Mouse (Mus musculus) left cerebral cortex, postnatal 25 days (tissue): ENCODE results near the gene Ptpre. TPM values are rescaled to one million over a fixed set of nuclear protein-coding genes. Genes with fewer than 3 reads are reported as not detected.

ENCODE experiments used
- DNase-seq, 2 experiments: peaks; one replicate each; pipeline ENCODE4 v3.0.0; 2022; ENCODE audit warnings: low spot score in 2 of 2, mixed read lengths in 1 of 2
- intact Hi-C: fragments of 180-260 bp; cut with DNase I; formaldehyde crosslinking; loops from one replicate; pipeline ENCODE4 v1.15.1; 2025
- total RNA-seq, 2 experiments: library from RNA; stranded (reverse); gene quantifications; 2 replicates each; pipeline ENCODE4 v1.2.3; 2021

The Ptpre gene
- total RNA-seq, 2 experiments from 2014 or later = 24.9 to 27.3 TPM

DNA sequence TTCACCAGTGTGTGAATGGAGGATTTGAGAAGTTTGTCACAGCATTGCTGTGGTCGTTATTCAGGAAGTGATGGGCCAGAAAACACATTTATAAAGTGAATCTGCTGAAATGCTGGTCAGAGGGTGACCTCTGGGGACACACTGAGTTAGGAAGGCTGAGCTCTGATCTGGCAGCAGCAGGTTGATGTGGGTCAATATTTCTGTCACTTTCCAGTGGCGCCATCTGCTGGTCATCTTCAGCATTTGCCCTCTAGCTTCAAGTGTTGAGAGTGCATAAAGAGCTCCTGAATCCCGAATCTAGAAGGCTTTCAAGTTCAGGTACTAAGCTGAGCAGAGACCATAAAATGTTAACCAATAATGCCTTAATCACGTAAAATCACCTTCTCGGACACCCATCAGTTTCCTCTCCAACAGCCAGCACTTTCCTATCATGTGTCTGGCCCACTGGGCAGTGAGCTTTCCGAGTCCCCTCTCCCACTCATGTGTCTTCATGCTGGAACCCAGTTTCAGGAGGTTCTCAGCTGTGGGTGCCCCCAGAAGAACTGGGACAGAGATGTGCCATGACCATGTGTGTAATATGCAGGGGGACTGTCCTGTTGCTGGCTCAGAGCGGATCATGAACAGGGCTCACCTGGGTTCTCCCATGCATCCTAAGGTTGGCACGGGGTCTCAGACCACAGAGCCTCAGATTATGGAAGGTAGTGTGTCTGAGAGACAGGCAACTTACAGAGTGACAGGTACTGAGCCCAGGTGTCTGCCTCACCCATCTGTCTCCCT, 94.7 kb downstream of the Ptpre start:
- intact Hi-C loops = loop anchor here (1.0 to 2.0 kb wide), 2 partner anchors 95 to 143 kb away; partner anchors contain the start of gene Ptpre
- peak; percentile 68 to 78 for DNase-seq

DNA sequence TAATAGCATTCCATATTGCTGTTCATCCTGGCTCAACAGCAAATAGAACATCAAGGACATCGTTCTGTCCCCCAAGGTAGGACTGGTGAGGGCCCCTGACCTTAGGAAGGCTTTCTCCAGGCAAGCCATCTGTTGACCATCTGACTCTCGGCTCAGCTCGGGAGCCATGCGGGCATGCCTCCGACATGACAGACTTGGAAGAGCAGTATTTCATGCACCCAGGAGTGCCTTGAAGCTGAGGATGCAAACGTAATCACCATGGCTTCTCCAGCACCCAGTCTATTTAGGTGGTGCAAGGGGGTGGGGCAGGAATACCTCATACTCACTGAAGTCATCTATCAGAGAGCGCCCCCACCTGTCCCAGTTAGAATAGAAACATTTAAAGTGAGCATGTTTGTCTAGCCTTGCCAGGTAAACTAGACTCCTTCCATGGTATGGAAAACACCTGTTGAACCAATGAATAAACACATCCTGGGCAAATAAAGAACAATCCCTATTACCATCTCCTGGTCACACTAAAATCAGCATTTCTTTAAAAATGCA, 95.5 kb downstream of the Ptpre start:
- DNase-seq = no peak

GRCm38 (mm10) chr7:135634851-135635624, 97.8 kb downstream of the Ptpre start:
- DNase-seq = no peak
- intact Hi-C loops = no loop called here

More for the DNA sequence above, 95.5 kb downstream of the Ptpre start:
- intact Hi-C loops = no loop called here

DNA sequence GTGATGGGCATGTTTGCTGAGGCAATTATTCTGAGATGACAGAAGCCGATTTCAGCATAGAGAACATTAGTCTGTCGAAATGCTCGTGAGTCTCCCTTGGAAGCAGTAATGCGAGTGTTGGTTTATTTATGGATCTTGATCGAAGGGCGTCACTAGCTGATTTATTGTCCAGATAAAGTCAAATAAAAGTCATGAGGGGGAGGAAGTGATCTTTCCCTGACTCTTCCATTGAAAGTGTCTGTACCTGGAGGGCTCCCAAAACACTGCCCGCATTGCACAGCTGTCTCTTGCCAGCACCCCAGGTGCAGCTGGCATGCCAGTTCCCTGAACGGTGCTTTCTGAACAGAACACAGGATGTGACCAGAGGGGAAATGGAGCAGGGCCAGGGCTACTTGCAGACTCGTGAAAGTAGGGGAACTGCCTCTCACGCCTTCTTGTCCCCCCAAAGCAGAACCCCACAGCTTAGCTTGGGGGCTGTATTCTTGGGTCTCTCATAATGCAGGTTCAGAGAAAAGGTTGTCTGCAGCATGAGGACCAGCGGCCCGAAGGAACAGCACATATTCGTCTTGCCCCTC, 100.2 kb downstream of the Ptpre start:
- intact Hi-C loops = no loop called here
- no peak for DNase-seq

- DNase-seq = no peak
- intact Hi-C loops = no loop called here
These were observed 102.1 kb downstream of the Ptpre start for GRCm38 (mm10) chr7:135639361-135639760.

GRCm38 (mm10) chr7:135641698-135642507, 104.6 kb downstream of the Ptpre start:
- intact Hi-C loops = no loop called here
- peak; percentile 80 to 88 for DNase-seq

- intact Hi-C loops = no loop called here
- DNase-seq = no peak
These were observed 107.2 kb downstream of the Ptpre start for GRCm38 (mm10) chr7:135644452-135644851.

GRCm38 (mm10) chr7:135646976-135647375, 109.7 kb downstream of the Ptpre start:
- intact Hi-C loops = no loop called here
- DNase-seq = no peak

- intact Hi-C loops = no loop called here
- no peak for DNase-seq
These were observed 111.5 kb downstream of the Ptpre start for GRCm38 (mm10) chr7:135648821-135649220.

GRCm38 (mm10) chr7:135649306-135649705, 112.0 kb downstream of the Ptpre start:
- intact Hi-C loops = no loop called here
- no peak for DNase-seq

GRCm38 (mm10) chr7:135650061-135650460, 112.8 kb downstream of the Ptpre start:
- DNase-seq = peak in 1 of 2 experiments; percentile 36
- intact Hi-C loops = no loop called here

DNA sequence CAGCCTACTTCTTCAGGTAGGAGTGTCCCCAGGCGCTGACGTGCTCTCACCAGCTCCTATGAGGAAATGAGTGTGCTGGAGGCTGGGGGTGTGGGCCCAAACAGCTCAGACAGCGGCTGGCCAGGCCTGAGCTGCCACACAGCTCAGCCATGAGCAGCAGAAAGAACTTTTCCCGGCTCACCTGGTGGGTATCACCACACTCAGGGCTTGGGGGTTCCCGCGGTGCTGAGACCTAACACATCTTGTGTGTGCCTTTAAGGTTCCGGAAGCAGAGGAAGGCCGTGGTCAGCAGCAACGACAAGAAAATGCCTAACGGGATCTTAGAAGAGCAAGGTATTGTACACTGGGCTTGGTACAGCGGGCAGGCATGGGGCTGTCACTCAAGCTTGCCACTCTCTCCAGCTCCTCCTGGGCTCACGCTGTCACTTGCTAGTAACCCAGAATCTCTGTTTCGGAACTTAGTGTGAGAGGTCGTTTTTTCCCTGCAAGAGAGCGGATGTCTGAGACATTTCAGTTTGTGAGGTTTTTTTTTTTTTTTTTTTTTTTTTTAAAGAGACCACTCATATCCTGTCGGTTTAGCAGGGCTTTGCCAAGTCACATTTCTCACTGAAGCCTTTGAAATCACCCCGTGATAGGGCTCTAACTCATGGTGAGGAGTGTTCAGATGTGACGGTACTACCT, 114.7 kb downstream of the Ptpre start:
- no peak for DNase-seq
- intact Hi-C loops = no loop called here

GRCm38 (mm10) chr7:135652781-135653180, 115.5 kb downstream of the Ptpre start:
- intact Hi-C loops = no loop called here

DNA sequence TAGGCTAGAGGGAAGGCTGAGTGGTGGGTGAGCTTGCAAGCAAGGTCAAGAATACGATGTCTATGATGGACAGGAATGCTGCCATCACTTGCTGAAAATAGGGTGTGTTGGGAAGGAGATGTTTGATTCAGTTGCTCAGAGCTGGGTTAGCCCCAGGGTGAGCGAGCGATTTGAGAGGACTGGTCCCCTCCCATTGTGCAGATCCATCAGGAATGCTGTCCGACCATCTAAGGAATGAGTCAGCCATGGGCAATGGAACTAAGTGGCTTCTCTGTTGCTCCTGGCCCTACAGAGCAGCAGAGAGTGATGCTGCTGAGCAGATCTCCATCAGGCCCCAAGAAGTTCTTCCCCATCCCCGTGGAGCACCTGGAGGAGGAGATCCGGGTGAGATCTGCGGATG, 116.3 kb downstream of the Ptpre start:
- intact Hi-C loops = no loop called here
- DNase-seq = no peak

More at GRCm38 (mm10) chr7:135652781-135653180, 115.5 kb downstream of the Ptpre start:
- no peak for DNase-seq

DNA sequence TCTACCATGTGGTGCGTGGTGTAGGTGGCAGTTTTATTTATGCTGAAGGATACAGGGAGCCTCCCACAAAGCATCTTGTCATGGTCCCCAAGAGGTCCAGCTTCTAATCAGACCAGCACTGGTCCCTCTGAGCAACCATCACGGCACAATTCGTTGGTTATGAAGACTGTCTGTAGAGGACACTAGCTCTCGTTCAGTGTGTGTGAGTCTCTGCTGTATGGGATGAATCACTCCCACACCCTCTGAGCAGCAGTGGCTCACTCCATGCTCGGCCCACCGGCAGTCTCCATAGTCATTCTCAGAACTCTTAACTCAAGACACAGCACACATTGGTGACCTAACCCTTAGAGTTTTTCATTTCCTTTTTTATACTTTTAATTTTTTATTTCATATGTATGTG, 117.0 kb downstream of the Ptpre start:
- DNase-seq = peak in 1 of 2 experiments; percentile 28
- intact Hi-C loops = no loop called here

- peak in 1 of 2 experiments; percentile 25 for DNase-seq
- intact Hi-C loops = no loop called here
These were observed 117.8 kb downstream of the Ptpre start for GRCm38 (mm10) chr7:135655113-135655512.

DNA sequence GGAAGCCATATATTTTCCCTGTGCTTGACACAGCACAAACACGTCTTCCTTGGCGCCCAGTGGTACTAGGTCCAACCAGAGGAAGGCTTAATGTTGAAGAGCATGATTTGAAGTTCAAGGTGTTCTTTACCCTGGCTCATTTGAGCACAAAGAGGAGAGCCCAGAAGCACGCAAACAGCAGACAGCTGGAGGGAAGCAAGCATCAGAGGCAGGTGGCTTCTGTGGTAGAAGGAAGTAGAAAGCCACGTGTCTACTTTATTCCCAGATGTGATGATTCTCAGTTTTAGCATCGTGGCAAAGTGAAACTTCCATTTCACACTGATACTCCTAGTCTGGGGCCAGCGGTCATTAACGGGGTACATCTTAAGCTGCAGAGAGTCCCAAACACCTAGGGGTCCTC, 120.9 kb downstream of the Ptpre start:
- DNase-seq = no peak
- intact Hi-C loops = no loop called here

GRCm38 (mm10) chr7:135659314-135659935, 122.1 kb downstream of the Ptpre start:
- DNase-seq = no peak
- intact Hi-C loops = no loop called here
